Mouse (Mus musculus): Measurements from ENCODE around the gene Aco1. TPM values are rescaled to one million over a fixed set of nuclear protein-coding genes. Genes with fewer than 3 reads are reported as not detected.

Aco1 gene
- polyA plus RNA-seq, 2 experiments = 41.9 to 46.8 TPM

DNA sequence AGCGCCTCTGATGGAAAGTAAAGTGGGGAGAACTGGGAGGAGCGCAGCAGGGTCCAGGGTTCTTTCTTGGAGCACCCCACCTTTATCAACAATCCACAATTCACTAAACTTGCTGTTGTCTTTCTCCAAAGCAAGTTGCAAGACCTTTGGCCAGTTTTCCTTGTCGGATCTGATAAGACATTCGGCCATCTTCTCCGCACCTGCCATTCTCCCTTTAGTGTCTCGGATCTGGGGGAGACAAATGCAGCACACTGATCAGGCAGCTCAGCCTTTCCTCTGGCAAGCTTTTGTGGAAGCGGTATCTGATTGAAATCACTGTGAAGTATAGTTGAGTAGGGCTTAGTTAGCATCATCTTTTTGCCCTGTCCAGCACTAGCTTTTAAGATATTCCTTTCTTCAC, 85.0 kb downstream of the Aco1 start:
- Histone ChIP-seq H3K4me2 (replicated peaks; ENCODE audit: low read depth, low read length, severe bottlenecking) (no peak overlapping the region), H3K9ac (ENCODE audit: low read depth, low read length, severe bottlenecking) (no peak overlapping the region), H3K9me3 (ENCODE audit: control insufficient read depth, low read length) (no peaks in the 10 kb centered on the region), H3K27me3 (ENCODE audit: control insufficient read depth, insufficient read depth, low read length) (no peaks in the 10 kb centered on the region), H3K27ac (replicated peaks; ENCODE audit: low read depth, low read length) (no peak overlapping the region), H3K4me3 (replicated peaks; ENCODE audit: low read length) (no peak overlapping the region), H3K36me3 (ENCODE audit: control insufficient read depth, insufficient read depth, low read length) (0 out of 2 replicates have a peak, but pooled peaks cover 11% of the 10 kb centered on the region), H3K4me1 (ENCODE audit: control insufficient read depth, insufficient read depth, low read length) (no peaks in the 10 kb centered on the region)
- DNase-seq (ENCODE audit: low spot score) = no peak
- ATAC-seq (ENCODE audit: low FRiP score, low read depth) = no peak
- WGBS = 89% methylated on average over 7 of the region's 7 CpGs
- TF ChIP-seq POLR2A (IDR thresholded peaks at IDR 0.05; ENCODE audit: borderline replicate concordance, extremely low read depth, insufficient read depth, insufficient read length) = no peak

DNA sequence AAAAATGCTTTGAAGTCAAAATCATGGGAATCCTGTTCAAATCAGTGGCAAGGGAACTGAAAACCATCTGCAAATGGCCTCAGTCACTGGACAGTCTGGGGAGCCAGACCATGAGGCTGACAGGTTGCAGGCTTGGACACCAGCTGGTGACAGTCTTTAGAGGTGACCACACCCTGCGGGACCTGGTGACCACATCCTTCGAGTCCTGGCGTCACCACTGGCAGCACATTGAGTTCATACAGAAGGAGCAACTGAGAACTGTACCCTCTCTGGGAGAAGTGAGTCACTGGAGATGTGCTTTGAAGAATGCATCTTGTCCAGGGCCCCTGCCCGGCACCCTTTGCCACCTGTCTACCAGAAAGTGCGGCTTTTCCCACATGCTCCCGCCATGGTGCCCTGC, 86.8 kb downstream of the Aco1 start:
- TF ChIP-seq POLR2A (IDR thresholded peaks at IDR 0.05; ENCODE audit: borderline replicate concordance, extremely low read depth, insufficient read depth, insufficient read length) = no peak
- Histone ChIP-seq H3K36me3 (ENCODE audit: control insufficient read depth, insufficient read depth, low read length) (peaks cover 4% of the 10 kb centered on the region; the same call in 1 of the 2 replicates), H3K9me3 (ENCODE audit: control insufficient read depth, low read length) (no peaks in the 10 kb centered on the region), H3K27me3 (ENCODE audit: control insufficient read depth, insufficient read depth, low read length) (no peaks in the 10 kb centered on the region), H3K27ac (replicated peaks; ENCODE audit: low read depth, low read length) (no peak overlapping the region), H3K9ac (ENCODE audit: low read depth, low read length, severe bottlenecking) (no peak overlapping the region), H3K4me2 (replicated peaks; ENCODE audit: low read depth, low read length, severe bottlenecking) (no peak overlapping the region), H3K4me3 (replicated peaks; ENCODE audit: low read length) (no peak overlapping the region), H3K4me1 (ENCODE audit: control insufficient read depth, insufficient read depth, low read length) (no peaks in the 10 kb centered on the region)
- no peak for ATAC-seq (ENCODE audit: low FRiP score, low read depth)
- DNase-seq (ENCODE audit: low spot score) = no peak
- 88% methylated on average over 6 of the region's 6 CpGs for WGBS

DNA sequence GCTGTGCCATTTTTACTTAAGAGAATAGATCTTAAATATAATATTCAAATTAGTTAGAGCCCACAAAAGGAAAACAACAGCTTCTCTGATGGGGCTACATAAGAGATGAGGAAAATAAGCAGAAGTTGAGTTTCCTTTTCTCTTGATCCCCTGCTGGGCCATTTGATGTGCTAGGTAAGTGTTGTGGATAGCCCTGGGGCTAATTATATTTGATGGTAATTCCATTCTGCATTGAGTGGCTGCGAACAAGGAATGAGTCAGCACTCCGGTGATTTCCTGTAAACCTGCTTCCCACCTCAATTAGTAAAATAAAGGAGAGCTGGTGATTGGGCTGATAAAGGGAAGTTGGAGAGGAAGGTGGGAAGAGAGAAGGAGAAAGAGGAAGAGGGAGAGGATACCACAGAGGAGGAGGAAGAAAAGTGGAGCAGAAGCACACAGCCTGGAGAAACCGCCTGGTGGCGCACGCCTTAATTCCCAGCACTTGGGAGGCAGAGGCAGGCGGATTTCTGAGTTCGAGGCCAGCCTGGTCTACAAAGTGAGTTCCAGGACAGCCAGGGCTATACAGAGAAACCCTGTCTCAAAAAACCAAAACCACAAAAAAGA, 90.3 kb downstream of the Aco1 start:
- no peak for ATAC-seq (ENCODE audit: low FRiP score, low read depth)
- WGBS = 89% methylated on average over 7 of the region's 7 CpGs

DNA sequence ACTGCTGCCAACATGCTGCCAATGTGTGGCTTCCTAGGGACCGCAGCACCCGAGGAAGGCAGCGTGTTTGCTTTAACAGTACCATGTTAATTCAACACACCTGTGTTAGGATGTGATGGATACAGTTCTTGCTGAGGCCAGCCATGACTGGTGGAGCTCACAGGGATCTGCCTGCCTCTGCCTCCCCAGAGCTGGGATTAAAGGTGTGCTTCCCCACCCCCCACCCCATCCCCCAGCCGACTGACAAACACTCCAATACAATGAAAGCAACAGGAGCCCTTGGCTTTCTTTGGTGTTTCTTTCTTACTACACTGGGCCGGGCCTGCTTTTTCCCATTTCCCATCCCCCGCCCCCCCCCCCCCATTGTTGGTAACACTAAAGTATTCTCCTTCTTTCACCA, 91.4 kb downstream of the Aco1 start:
- H3K4me2 ChIP-seq (replicated peaks; ENCODE audit: low read depth, low read length, severe bottlenecking) = no peak overlapping the region
- H3K36me3 ChIP-seq (ENCODE audit: control insufficient read depth, insufficient read depth, low read length) = no peaks in the 10 kb centered on the region; the same call in 1 of the 2 replicates
- no peak for TF ChIP-seq POLR2A (IDR thresholded peaks at IDR 0.05; ENCODE audit: borderline replicate concordance, extremely low read depth, insufficient read depth, insufficient read length)
- ATAC-seq (ENCODE audit: low FRiP score, low read depth) (no peak), DNase-seq (ENCODE audit: low spot score) (no peak)
- WGBS = 84% methylated on average over 6 of the region's 6 CpGs
- no peak overlapping the region for H3K27ac ChIP-seq (replicated peaks; ENCODE audit: low read depth, low read length)
- H3K9me3 ChIP-seq (ENCODE audit: control insufficient read depth, low read length) = no peaks in the 10 kb centered on the region
- H3K4me1 ChIP-seq (ENCODE audit: control insufficient read depth, insufficient read depth, low read length) = no peaks in the 10 kb centered on the region; the same call in 1 of the 2 replicates
- H3K9ac ChIP-seq (ENCODE audit: low read depth, low read length, severe bottlenecking) = no peak overlapping the region
- H3K4me3 ChIP-seq (replicated peaks; ENCODE audit: low read length) = no peak overlapping the region
- H3K27me3 ChIP-seq (ENCODE audit: control insufficient read depth, insufficient read depth, low read length) = no peaks in the 10 kb centered on the region

More for the DNA sequence above, 90.3 kb downstream of the Aco1 start:
- Histone ChIP-seq H3K4me3 (replicated peaks; ENCODE audit: low read length) (no peak overlapping the region), H3K9ac (ENCODE audit: low read depth, low read length, severe bottlenecking) (no peak overlapping the region), H3K27ac (replicated peaks; ENCODE audit: low read depth, low read length) (no peak overlapping the region), H3K4me2 (replicated peaks; ENCODE audit: low read depth, low read length, severe bottlenecking) (no peak overlapping the region), H3K36me3 (ENCODE audit: control insufficient read depth, insufficient read depth, low read length) (no peaks in the 10 kb centered on the region; the same call in 1 of the 2 replicates), H3K27me3 (ENCODE audit: control insufficient read depth, insufficient read depth, low read length) (no peaks in the 10 kb centered on the region), H3K4me1 (ENCODE audit: control insufficient read depth, insufficient read depth, low read length) (no peaks in the 10 kb centered on the region), H3K9me3 (ENCODE audit: control insufficient read depth, low read length) (no peaks in the 10 kb centered on the region)
- no peak for DNase-seq (ENCODE audit: low spot score)
- TF ChIP-seq POLR2A (IDR thresholded peaks at IDR 0.05; ENCODE audit: borderline replicate concordance, extremely low read depth, insufficient read depth, insufficient read length) = no peak

DNA sequence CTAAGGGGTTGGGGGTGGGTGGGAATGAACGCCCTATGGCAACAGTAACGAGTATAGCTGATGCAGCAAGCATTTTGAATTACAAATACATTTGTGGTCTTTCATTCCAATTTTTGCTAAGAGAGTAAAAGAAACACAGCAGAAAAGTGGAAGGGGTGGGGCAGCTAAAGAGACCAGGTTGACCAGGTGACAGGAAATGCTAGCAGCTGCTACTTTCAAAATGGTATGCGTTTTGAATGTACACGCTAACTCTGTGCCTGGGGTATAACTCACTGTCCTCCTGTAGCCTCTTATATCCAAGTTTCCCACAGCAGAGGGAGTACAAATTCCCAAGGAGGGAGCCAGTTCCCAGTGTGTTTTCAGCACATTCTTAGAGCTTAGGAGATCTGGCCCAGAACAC, 93.9 kb downstream of the Aco1 start:
- DNase-seq (ENCODE audit: low spot score) (no peak), ATAC-seq (ENCODE audit: low FRiP score, low read depth) (no peak)
- Histone ChIP-seq H3K9me3 (ENCODE audit: control insufficient read depth, low read length) (no peaks in the 10 kb centered on the region), H3K4me3 (replicated peaks; ENCODE audit: low read length) (no peak overlapping the region), H3K36me3 (ENCODE audit: control insufficient read depth, insufficient read depth, low read length) (no peaks in the 10 kb centered on the region; the same call in 1 of the 2 replicates), H3K4me2 (replicated peaks; ENCODE audit: low read depth, low read length, severe bottlenecking) (no peak overlapping the region), H3K27ac (replicated peaks; ENCODE audit: low read depth, low read length) (no peak overlapping the region), H3K27me3 (ENCODE audit: control insufficient read depth, insufficient read depth, low read length) (no peaks in the 10 kb centered on the region), H3K9ac (ENCODE audit: low read depth, low read length, severe bottlenecking) (no peak overlapping the region), H3K4me1 (ENCODE audit: control insufficient read depth, insufficient read depth, low read length) (no peaks in the 10 kb centered on the region; the same call in 1 of the 2 replicates)
- no peak for TF ChIP-seq POLR2A (IDR thresholded peaks at IDR 0.05; ENCODE audit: borderline replicate concordance, extremely low read depth, insufficient read depth, insufficient read length)
- WGBS = 79% methylated on average over 4 of the region's 4 CpGs

All from limb, embryonic 14.5 days (tissue).